Mouse (Mus musculus) frontal cortex, postnatal 14 days (tissue): ENCODE results near the gene 1700010B08Rik.
"Not testable (repeated sequence)": the region's sequence is repeated elsewhere in the genome, so short reads cannot be mapped to it uniquely, and the experiment has no call there.

Experiments used
- DNase-seq, 2 experiments: peaks; one replicate each; pipeline ENCODE4 v3.0.0; 2022; ENCODE audit warnings: low spot score in 2 of 2

1700010B08Rik gene

DNA sequence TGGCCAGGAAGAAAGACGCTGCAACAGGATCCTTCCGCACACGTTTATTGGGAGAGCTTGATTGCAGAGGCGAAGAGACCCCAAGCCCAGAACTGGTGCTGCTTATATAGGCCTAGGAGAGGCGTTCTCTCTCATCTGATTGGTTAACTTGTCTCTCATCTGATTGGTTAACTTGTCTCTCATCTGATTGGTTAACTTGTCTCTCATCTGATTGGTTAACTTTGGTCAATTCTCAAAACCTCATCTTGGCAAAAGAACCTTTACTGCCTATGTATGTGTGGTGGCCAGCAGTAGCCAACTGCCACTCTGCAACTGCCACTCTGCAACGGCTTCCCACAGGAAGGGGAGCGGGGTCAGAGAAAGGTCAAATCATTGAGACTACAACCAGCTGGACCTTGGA lies at the start of gene 1700010B08Rik:
Gene 1700010B08Rik (plus strand): TSS at position 301 of the 400 bp plus-strand sequence.
- DNase-seq, result not testable (repeated sequence)

DNA sequence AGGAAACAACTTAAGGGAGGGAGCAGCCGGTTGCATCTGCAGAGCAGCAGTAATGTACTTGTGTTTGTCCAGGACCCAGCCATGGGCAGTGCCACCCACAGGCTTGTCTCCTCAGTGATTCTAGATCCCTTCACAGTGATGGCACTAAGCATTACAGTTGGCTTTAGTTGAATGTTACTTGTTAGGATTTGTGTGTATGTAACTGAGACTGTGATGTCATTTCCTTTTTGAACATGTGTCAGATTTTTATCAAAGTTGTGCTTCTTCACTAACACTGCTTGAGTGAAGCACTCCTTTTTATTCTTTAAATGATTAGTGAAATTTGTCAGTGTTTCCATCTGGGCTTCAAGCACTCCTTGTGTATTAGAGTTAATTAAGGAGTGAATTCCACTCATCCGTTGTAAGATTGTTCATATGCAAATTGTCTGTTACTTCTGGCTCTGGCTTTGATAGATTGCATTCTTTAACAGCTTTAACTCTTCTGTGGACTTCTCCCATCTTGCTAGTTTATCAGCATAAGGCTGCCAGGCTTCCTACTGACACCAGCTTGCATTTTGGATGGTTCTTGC lies 46.8 kb upstream of the 1700010B08Rik start:
- DNase-seq, result no peak

DNA sequence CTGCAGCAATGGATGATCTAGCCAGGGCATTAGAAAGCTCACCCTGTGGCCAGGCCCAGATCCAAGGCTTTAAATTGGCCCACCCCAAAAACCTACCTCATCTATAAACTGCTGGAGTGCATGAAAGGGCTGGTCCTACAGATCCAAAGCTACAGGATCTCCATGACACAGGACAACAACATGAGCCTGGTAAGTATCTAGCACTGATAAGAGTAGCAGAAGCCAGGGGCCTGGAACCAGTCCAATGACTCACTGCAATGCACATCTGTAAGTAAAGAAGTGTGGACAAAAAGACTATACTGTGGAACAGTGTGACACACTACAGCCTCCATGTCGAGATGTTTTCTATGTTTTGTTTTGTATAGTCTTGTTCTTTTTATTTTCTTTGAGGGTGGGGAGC lies 45.7 kb upstream of the 1700010B08Rik start:
- no peak for DNase-seq

- DNase-seq, result no peak
Measured at GRCm38 (mm10) chr2:173678593-173678992, 40.6 kb upstream of the 1700010B08Rik start.

DNA sequence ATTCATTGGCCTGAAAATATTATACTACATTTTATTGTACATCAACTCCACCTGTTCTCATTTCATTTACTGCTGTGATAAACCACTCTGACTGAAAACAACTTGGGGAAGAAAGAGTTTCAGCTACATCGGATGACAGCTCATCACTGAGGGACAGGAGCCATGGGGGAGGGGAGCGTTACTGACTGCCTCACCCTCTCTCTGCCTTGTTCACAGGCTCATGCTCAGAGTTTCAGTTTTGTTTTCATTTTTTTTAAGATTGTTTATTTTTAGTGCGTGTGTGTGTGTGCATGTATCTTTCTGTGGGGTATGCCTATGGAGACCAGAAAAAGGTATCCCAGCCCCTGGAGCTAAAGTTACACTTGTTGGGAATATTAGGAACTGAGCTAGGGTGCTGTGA lies 40.0 kb upstream of the 1700010B08Rik start:
- DNase-seq, result no peak

GRCm38 (mm10) chr2:173680153-173680552 lies 39.1 kb upstream of the 1700010B08Rik start:
- DNase-seq, result no peak

- no peak for DNase-seq
Measured at GRCm38 (mm10) chr2:173682773-173683172, 36.4 kb upstream of the 1700010B08Rik start.

DNA sequence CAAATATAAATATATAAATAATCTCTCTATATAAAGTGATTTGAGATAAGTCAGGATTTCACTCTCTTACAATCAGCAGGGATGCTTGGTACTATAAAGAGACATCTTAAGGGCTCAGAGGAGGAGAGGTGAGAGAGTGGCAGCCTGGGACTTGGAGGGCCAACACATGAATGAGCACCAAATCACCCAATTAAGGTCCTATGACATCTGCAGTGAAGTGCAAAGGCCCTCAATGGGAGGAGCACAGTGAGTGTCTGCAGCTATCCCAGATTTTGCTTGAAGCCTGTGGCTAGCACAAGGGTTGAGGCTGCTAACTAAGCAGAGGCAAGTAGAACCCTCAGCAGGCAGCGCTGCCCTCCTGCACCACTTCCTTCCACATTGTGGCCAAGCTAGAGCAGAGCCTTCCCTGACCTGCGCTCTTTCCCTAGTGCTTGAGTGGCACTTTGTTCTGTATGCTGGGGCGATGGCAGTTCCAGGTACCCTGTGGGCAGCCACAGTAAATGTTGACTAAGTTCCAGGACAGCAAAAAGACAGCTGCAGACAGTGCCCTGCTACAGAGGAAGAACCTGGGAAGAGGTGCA lies 33.3 kb upstream of the 1700010B08Rik start:
- DNase-seq, result no peak

DNA sequence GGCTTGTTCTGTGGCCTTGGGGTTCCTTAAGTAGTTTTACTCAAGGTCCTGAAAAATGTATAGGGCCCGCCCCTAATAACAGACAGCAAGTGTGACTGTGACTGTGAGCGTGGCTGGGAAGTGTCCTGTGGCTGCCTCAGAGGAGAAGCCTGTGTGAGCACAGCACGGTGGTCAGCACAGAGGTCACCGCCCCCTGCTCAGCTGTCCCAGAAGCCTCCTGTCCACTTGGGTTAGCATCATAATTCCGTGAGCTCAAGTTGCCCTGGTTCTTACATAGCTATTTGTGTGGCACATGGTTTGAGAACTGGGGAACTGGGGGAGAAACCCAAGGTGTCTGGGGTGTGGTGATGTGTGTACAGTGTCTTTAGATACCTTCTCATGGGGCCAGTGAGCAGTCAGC lies 31.9 kb upstream of the 1700010B08Rik start:
- DNase-seq, result no peak

DNA sequence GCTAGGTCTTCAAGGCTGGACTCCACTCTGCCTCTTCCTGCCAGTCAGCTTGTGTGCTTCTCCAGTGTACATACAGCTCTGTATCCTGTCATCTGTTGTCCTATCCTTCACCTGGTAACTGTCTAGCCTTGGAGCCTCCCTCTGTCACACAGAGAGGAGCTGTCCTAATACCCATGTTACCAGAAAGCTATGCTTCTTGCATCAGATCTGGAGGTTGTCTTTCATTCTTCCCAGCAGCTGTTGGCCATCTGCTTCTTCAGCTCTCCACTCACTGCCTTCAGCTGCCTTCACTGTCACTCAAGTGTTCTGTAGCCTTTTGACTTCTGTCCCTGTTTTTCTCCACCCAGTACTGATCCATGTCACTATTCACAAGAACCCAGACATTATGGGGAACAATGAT lies 29.4 kb upstream of the 1700010B08Rik start:
- no peak for DNase-seq

DNA sequence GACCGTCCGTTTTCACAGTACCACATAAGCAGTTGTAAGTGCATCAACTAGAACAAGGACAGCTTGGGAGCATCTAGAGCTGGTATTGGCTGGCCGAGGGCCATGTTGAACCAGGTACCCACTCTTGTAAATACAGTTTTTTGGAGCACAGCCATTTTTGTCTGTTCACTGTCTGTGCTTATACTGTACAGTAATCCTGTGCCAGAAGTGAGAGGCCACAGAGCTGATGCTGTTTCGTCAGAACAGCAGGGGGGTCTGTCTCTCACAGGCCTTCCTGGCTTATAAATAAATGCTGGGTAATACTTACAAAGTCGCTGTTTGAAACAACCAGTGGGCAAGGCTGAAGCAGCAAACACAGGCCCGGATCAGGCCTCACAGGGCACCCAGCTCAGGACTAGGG lies 27.5 kb upstream of the 1700010B08Rik start:
- no peak for DNase-seq

GRCm38 (mm10) chr2:173692693-173693092 lies 26.5 kb upstream of the 1700010B08Rik start:
- no peak for DNase-seq

GRCm38 (mm10) chr2:173698850-173699249 lies 20.4 kb upstream of the 1700010B08Rik start:
- no peak for DNase-seq

- no peak for DNase-seq
Measured at GRCm38 (mm10) chr2:173702096-173702866, 16.9 kb upstream of the 1700010B08Rik start.

GRCm38 (mm10) chr2:173702867-173703237 lies 16.4 kb upstream of the 1700010B08Rik start:
- no peak for DNase-seq

- DNase-seq, result no peak
Measured at GRCm38 (mm10) chr2:173705827-173706551, 13.2 kb upstream of the 1700010B08Rik start.

DNA sequence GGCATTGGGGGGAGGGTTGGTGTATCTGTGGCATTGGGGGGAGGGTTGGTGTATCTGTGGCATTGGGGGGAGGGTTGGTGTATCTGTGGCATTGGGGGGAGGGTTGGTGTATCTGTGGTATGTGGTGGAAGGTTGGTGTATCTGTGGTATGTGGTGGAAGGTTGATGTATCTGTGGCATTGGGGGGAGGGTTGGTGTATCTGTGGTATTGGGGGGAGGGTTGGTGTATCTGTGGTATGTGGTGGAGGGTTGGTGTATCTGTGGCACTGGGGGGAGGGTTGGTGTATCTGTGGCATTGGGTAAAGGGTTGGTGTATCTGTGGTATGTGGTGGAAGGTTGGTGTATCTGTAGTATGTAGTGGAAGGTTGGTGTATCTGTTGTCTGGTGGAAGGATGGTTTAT lies 11.6 kb upstream of the 1700010B08Rik start:
- not testable (repeated sequence) for DNase-seq

GRCm38 (mm10) chr2:173710193-173710592 lies 9.0 kb upstream of the 1700010B08Rik start:
- no peak for DNase-seq

DNA sequence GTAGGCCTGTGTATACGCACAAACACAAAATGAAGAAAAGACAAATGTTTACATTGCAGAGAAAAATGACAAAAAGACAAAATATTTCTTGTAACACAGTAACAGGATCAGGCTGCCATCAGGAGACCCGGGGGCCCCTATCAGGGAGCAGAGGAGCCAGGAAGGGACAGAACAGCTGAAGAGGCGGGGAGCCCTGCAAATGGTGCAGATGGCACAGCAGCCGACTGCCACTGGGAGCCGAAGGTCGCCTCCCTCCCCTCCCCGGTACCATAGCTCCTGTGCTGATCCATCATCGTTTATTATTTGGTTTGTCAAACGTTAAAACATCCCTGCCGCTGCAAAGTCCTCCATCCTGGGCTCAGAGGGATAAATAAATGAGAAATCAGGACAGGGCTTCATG lies 6.6 kb upstream of the 1700010B08Rik start:
- no peak for DNase-seq

DNA sequence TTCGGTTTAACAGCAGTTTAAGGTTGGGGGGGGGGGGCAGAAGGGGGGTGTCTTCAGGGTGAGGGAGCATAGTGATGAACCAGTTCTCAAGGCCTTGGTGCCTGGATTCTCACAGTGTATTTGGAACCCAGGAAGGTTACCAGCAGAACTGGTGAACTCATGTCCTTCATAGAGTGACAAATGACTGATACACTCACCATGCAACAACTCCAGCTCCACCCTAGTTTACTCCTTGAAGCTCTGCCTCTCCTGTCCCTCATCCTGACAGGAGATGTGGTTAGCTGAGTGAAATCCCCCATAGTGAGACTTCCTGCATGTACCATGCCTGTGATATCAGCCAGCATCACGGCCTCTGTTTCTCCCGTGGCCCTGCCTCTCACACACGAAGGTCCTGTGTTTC lies 6.0 kb upstream of the 1700010B08Rik start:
- no peak for DNase-seq

GRCm38 (mm10) chr2:173714620-173715218 lies 4.5 kb upstream of the 1700010B08Rik start:
- DNase-seq, result no peak

DNA sequence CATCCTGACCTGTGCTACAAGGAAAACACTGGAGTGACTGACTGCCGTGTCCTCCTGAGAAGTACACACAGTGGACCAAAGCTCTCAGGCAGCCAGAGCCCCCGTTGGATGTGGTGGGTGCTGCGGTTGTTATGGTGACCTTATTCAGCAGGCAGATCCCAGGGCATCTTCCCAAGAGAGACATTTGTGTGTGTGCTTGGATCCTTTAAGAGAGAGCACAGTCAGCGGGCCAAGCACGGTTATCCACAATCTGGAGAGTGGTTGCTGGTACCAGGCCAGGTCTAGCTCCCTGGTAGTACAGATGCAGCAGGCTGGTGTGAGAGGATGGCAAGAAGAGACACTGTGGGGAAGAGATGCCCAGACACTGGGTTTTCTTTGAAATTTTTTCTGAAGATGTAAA lies 2.2 kb upstream of the 1700010B08Rik start:
- DNase-seq, result no peak
